Mouse (Mus musculus) erythroid progenitor cell, adult 5-6 weeks (primary cell): Measurements from ENCODE around the gene Ppp1r1b. TPM values are rescaled to one million over a fixed set of nuclear protein-coding genes. Genes with fewer than 3 reads are reported as not detected.
A peak's percentile ranks its signal among the peaks of the same experiment; 100 is the strongest.

Source experiments
- ATAC-seq: replicated peaks from 2 replicates; pipeline ENCODE4 v1.8.0; 2016; ENCODE audit warnings: moderate number of reproducible peaks, mild to moderate bottlenecking, moderate TSS enrichment, inconsistent platforms; ENCODE audit not compliant: poor library complexity, low FRiP score, severe bottlenecking
- total RNA-seq, 2 experiments: library from RNA; stranded (forward) in 1 of 2; stranded (reverse) in 1 of 2; fragments of 150-400 nt in 1 of 2; fragments of 186-747, 209-891 nt in 1 of 2; gene quantifications; 2 replicates each; pipeline versions ENCODE4 v1.2.3 to v1.2.4; 2015 to 2017; ENCODE audit warnings: low replicate concordance in 2 of 2

Ppp1r1b gene
- total RNA-seq, 2 experiments from 2014 or later, result not detected

DNA sequence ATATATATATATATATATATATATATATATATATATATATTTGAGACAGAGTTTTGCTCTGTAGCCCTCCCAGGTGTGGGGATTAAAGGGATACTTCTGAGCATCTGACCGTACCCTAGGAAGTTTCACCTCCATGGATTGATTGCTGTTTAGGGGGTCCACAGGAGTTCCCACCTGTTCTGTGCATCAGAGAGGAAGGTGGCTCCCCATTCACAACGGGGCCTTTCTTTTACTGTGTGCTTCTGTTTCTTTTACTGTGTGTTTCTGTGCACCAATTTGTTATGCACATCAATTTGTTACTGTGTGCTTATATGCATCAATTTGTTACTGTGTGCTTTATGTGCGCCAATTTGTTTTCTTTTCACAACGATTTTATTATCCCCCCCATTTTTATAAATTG, 7.0 kb upstream of the Ppp1r1b start:
- ATAC-seq, result no peak

DNA sequence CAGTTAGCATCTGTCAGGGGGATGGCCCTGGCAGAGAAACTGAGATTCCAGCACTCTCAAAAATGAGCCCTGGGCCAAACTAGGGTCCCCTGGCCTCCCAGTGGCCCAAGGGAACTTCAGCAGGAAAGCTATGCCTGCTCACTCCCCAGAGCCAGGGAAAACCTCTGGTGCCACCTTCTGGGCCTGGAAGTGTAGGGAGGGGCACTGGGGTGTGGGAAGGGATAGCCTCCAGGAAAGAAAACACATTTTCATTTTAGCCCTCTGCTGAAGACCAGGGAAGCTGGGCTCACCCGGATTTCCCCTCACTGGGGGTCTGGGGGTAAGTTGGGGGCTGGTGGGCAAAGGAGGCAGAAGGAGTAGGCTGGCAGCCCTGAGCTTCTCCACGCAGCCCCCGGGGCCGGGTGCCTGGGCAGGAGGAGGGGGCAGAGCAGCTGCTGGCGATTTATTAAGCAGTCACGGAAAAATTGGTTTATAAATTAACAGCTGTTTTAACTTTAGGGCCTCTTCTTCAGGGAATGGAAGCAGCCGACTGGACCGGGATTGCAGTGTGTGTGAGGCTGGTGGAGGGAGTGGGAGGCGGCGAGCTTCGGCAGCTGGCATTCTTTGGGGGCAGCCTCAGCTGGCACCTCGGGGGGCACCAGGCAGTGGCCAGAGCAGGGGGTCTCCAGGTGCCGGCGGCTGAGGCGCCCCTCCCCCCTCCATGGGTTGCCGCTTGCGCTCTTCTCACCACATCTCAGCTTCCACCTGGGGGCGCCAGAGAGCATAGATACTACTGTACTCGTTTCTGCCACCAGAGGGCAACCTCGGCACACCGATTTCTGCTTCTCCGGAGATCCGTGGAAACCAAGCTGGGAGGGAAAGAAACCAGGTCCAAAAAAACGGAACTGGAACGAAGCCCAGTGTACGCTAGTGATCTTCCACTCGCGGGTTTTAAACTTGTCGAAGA, 5.9 kb upstream of the Ppp1r1b start:
- ATAC-seq, result peak; percentile 75

DNA sequence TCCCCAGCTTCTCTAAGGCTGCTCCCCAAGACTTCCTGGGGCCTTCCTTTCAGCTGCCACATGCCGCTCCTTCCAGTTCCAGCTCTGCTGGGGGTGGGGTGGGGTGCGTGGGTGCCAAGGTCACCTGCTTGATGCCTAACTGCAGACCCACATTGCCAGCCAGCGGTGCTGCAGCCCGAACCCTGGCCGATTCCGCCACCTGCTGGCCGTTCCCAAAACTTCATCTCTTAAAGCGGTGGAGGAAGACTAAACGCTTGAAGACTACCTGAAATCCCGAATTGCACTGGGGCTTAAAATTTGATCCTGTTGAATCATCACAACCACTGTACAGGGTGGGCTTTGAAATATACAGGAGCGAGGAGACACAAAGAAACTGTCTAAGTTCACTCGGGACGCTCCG, 3.0 kb upstream of the Ppp1r1b start:
- ATAC-seq, result 0 out of 2 replicates have a peak, but pooled peaks have one; percentile 53

DNA sequence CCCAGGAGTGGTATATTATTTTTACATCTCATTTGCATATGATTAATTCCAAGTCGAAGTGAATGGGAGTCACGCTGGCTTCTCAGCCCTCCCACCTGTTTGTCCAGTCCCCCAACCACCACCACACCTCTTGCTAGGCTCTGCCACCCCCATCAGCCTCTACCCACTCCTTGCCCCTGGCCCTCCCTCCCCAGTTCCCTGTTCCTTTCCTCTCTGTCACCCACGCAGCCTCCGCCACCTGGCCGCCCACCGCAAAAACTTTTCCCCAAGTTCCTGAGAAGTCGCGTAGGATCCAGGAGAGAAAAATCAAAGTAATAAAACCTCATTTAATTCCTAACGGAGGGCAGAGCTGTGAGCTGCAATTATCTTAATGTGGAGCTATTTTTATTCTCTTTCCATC, 2.0 kb upstream of the Ppp1r1b start:
- no peak for ATAC-seq

DNA sequence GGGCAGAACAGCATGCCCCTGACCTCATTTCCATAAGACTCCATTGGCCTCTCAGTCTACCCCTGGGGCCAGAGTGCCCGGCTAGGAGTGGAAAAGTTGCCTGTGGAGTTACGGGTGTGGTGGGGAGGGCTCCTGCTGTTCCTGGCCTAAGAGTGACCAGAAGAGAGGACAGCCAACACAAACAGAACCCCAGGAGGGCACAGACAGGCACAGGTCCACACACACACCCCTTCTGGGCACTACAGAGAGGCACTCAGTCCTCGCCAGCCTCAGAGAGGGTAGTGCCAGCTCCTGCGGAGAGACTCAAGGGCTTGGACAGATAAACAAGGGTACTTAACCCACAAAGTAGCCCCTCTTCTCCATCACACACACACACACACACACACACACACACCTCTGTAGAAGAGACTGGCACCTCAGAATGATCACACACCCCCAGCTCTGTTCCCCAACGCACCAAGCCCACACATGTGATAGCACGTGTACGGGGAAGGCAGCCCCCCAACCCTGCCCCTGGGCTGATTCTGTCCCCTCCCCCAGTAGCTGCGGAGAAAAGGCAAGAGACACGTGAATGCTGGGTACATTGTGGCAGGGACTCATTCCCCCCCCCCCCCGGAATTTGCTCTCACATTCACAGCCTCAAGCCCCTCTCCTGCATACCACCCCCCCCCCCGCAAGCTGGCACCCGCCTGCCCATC, 670 bp upstream of the Ppp1r1b start:
- no peak for ATAC-seq

DNA sequence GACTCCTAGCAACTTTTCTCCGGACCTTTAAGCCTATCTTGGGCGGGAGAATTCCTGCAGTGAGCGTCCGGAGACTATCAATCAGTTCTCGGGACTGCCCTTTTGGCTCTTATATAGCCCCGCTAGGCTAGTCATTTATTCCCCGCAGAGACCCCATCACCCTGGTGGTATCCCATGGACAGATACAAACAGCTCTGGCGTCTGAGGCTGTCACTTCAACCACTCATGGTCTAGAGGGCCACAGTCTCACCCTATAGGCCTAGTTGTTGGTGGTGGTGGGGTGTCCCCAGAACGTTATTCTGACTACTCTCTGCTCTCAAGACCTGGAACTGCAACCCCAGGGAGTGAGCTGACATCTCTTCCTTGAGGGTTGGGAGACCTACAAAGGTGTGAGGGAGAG, 1.1 kb downstream of the Ppp1r1b start:
- ATAC-seq, result no peak

DNA sequence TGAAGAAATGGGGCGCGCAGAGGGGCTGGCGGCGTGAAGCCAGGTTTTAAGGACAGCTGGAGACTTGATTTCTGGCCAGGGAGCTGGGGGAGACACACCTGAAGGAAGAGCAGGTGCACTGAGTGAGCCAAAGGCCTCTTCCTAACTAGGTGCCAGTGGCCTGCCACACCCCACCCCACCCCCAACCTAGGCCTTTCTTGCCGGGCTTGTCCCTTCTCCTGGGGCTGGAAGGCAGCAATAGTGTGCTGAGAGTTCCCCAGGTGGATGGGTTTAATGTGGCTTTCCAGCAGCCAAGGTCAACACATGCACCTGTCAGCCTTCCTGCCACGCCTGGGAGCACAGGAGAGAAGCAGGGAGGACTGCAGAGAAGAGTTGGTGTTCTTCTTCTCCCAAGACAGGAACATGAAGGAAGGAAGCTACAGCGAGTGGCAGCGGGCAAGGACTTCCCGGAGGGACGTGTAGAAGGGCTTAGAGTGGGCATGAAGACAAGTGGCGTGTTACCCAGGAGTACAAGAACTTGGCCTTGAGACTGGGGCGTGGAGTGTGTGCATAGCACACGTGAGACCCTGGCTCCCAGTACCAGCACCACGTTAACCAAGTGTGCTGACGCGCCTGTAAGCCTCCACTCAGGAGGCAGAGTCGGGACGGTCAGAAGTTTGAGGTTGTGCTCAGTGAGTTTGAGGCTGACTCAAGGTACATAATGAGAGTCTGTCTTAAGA, 4.2 kb downstream of the Ppp1r1b start:
- ATAC-seq, result no peak

DNA sequence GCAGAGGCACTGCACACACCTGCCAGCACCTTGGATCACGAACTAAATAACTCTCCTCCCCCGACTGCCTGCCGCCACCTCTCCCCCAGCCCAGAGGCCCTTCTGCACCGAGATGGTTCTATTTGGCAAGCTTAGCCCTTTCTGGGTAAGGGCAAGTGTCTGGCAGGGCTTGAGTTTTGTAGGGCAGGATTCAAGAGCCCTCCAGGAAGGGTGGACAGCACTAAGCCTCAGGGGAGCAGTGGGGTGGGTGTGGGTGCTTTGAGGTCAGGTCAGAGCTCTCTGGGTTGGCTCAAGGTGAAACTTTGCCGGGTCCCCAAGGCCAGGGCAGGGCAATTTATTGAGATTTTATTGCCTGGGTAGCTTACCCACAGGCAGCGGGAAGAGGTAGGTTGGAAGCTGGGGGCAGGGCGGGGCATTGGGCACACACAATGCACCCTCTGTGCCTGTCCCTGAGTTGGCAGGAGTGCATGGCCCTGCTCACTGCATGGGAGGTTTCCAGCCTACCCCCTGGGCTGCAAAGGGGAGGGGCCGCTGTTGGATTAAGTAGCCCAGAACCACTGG, 5.5 kb downstream of the Ppp1r1b start:
- ATAC-seq, result no peak

DNA sequence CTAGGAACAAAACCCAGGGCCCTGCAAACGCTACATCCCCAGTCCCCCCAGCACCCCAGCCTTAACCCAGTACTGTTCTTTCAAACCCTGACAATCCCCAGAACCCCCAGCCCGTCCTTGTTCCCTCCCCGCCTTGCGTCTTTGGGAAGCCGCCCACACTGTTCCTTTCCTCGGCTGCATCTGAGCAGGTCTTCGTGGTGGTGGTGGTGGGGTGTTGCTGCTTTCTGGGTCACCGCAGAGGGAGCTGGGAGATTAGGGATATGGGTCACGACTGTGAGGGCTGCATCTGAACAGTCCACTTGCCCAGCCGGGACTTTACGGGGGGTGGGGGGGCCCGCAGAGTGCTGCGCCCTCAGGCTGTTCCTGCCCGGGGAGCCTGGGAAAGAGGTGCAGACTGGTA, 6.2 kb downstream of the Ppp1r1b start:
- no peak for ATAC-seq

DNA sequence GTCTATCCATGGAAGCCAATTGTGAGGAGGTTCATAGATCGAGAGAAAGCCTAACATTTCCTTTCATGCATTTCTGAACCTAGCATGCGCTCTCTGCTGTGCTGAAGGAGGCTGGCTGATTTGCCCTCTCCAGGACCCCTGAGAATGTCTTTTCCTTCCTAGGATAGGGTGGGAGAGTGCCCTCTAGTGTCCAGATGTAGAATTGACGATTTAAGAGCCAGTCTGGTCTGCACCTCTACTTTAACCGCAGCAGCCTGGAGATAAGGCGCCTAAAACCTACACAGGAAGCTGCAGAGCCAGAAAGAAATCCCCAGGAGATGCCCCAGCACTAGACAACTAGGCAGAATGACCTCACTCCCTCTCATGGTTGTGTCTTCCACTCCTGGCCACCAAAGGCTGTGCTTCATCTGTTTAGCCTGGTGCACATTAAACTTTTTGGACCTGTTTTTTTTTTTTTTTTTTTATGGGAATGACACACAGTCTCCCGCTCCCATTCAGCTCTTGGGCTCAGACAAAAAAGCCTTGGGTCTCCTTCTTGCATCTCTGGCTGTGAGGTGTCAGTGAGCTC, 7.6 kb downstream of the Ppp1r1b start:
- no peak for ATAC-seq

DNA sequence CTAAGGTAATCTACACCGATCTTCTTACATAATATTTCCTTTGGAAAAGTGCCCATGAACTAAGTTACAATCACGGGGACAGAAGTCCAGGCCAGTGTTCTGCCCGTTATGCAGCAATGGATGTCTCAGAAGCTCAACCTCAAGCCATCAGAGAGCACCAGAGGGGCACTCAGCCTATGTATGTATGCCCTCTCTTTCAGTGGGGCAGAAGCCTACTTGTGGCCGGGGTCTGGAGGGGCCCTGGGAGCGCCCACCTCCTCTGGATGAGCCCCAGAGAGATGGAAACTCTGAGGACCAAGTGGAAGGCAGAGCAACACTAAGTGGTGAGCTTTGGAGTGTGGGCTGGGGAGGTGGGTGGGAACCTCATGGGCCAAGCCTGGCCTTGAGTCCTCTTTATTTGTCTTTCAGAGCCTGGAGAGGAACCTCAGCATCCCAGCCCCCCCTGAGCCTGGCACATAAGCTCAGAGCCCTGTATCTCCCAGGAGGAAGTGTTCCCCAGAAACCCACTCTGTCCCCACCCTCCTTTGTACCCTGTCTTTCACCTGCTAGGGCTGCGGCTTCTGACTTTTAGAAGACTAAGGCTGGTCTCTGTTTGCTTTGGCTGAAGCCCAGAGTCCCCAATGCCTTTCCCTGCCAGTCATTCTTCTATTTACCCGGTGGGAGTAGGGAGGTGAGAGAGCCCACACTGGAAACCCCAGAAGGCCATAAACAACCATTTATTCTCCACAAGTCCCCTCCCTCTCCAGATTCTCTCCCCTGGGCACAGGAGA, 8.6 kb downstream of the Ppp1r1b start:
- no peak for ATAC-seq

DNA sequence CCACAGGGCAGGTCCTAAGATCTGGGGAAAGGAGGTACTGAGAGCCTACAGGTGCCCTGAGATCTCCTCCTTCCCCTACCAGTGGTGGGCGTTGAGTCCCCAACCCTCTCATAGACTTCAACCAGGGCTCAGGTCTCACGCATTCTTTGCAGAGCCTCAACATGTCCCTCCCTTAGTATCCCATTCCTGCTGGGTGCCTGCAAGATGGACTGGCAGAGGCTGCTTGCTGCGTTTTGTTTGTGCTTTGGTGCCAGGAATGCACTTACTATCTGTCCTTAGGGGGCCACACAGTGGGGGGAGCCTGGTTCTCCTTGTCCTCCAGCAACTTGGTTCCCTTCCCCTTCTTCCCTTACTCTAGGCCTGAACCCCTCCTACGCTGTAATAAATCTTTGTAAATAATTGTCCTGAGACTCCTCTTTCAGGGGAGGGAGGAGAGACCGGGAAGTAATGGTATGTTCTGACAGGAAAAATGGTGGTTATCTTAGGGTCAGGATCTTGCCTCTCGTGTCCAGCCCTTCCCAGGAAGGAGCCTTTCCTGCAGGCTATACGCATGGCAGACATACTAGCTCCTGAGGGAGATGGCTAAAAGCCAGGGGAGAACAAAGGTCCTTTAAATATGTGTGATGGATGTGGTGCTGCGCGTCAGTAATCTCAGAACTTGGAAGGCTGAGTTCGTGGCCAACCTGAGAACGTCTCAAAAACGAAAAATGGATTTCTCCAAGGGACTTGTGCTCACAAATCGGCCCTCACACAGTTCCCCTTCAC, 9.4 kb downstream of the Ppp1r1b start:
- peak; percentile 13 for ATAC-seq

DNA sequence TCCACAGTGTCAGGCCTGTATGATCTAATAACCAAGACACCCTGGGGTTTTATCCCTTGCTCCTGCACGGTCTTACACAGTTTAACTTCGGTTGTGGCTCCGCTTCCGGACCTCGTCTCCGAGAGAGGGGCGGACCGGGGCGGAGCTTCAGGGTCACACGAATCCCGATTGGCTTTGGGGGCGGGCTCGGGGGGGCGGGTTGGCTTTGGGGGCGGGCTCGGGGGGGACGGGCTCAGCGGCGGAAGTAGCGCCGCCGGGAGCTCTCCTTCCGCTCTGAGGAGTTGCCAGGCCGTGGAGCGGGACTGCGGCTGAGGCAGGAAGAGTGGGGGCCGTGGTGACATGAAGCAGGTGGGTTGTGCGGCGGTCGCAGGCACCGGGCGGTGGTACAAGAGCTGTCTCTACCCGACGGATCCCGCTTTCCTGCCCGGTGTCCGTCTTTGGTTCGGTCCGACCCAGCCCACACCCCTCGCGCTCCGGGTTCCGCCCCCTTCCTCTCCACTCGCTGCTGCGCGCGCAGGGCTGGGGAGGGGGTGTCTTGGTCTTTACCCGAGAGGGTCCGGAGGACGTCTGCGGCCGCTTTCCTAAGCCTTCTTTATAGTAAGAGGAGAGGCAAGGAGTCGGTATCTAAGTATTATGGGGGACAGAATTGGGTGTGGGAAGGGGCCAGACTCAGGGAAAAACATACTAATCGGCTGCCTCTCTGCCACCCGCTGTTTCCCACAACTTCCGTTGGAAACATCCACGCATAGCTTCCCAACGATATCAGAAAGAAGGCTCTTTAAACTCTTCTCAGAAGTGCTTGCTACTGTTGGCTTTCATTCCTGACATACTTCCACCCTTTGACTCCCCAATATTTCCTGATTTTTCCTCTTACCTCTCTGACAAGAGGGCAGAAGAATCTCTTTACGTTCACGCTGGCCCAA, 10.2 kb downstream of the Ppp1r1b start, which contains the start of gene Stard3:
TSS of gene Stard3 (plus strand) at position 208 of the 923 bp plus-strand sequence.
- peak; percentile 86 for ATAC-seq

DNA sequence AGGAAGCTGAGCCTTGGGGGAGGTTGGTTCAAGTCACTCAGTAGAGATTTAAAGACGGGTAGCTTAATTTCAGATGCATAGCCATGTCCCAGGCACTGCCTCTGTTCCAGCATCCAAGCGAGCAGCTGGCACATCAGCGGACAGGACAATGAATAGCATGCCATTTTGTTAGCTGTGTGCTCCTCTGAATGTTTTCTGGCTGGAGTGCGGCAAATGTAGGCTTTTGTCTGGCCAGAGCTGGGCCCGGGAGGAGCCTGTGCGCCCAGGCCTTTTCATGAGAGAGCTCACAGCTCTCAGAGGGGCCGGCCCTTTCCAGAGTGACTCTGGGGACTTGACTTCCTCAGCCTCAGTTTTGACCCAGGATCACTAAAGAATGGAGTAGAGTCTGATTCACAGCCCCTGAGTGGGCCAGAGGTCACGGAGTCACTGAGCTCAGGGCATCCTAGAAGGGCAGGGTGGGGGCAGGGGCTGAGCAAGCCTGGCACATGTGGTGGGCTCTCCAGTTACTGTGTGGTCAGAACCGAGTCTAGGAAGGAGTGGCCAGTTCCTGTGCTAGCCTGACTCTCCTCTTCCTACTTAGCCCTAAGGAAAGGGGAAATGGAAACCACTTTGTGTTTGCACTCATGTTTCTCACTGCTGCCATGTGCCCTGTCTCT, 12.8 kb downstream of the Ppp1r1b start:
- no peak for ATAC-seq

DNA sequence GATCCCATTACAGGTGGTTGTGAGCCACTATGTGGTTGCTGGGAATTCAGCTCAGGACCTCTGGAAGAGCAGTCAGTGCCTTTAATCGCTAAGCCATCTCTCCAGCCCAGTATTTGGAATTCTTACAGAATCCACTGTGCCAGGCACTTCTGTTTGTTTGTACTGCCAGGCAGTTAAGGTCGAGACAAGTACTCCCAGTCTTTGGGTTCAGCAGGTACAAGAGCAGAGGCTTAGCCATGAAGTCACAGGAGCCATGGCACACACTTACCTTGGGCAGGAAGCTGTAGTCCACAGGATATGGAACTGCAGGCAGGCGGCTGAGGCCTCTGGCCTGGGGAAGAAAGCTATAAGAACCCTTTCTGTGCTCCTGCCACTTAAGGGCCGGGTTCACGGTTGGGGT, 15.6 kb downstream of the Ppp1r1b start:
- no peak for ATAC-seq

DNA sequence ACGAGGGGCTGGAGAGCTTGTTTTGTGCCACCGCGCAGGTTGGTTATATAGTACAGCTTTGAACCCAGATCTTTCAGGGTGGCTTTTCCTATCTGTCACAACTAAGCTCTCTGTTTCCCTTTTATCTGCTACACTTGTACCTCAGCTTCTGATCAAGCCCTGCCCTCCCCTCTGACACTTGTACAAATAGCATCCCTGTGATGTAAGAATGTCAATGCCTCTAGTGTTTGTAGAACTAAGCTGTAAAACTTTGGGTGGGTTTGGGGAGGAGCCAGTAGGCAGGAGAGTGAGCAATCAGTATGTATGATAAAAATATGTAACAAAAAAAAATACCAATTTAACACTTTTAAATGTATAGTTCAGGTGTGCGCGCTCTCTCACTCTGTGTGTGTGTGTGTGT, 16.2 kb downstream of the Ppp1r1b start:
- ATAC-seq, result no peak

DNA sequence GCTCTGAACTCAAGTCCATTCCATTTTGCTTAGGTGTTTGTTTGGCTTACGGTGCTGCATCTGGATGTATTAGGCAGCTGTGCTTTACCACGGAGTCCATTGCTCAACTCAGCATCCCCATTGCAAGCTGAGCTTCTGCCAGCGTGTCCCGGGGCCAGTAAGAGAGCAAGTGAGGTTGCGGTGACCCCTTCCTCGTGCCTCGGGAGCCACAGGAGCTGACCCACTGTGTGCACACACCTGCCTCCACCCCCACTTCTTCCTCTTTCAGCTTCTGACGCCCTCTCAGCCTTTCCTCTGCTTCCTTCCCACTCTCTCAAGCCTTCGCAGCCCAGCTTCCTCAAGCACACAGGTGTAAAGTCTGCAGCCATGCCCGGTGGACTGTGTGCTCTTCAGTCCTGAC, 18.1 kb downstream of the Ppp1r1b start:
- ATAC-seq, result no peak
